Mouse (Mus musculus): Measurements from ENCODE around the gene Brk1. TPM values are rescaled to one million over a fixed set of nuclear protein-coding genes. Genes with fewer than 3 reads are reported as not detected.

Brk1 gene
- polyA plus RNA-seq, 1 experiment from 2014 or later: 230 TPM

GRCm38 (mm10) chr6:113649346-113650196 is 45.0 kb downstream of the Brk1 start:
- Histone ChIP-seq H3K4me3 (replicated peaks) (no peak overlapping the region), H3K9me3 (replicated peaks) (no peaks in the 10 kb centered on the region), H3K4me1 (no peaks in the 10 kb centered on the region), H3K9ac (no peak overlapping the region), H3K27ac (replicated peaks) (no peak overlapping the region), H3K36me3 (no peaks in the 10 kb centered on the region), H3K27me3 (no peaks in the 10 kb centered on the region), H3K4me2 (replicated peaks) (no peak overlapping the region)
- 79% methylated on average over 7 of the region's 7 CpGs for WGBS
- ATAC-seq (ENCODE audit: insufficient number of reproducible peaks, low FRiP score, low TSS enrichment, low read depth): no peak

GRCm38 (mm10) chr6:113650197-113650640 is 45.6 kb downstream of the Brk1 start:
- ATAC-seq (ENCODE audit: insufficient number of reproducible peaks, low FRiP score, low TSS enrichment, low read depth): no peak
- Histone ChIP-seq H3K4me1 (no peaks in the 10 kb centered on the region), H3K27me3 (no peaks in the 10 kb centered on the region)

GRCm38 (mm10) chr6:113651626-113652025 is 47.1 kb downstream of the Brk1 start:
- H3K9me3 ChIP-seq (replicated peaks): no peaks in the 10 kb centered on the region
- no peaks in the 10 kb centered on the region for H3K36me3 ChIP-seq
- WGBS: 59% methylated on average over 3 of the region's 3 CpGs
- H3K27ac ChIP-seq (replicated peaks): no peak overlapping the region
- no peak for ATAC-seq (ENCODE audit: insufficient number of reproducible peaks, low FRiP score, low TSS enrichment, low read depth)
- no peaks in the 10 kb centered on the region for H3K27me3 ChIP-seq
- H3K9ac ChIP-seq: no peak overlapping the region
- H3K4me2 ChIP-seq (replicated peaks): no peak overlapping the region
- H3K4me1 ChIP-seq: no peaks in the 10 kb centered on the region
- no peak overlapping the region for H3K4me3 ChIP-seq (replicated peaks)

More at GRCm38 (mm10) chr6:113650197-113650640, 45.6 kb downstream of the Brk1 start:
- Histone ChIP-seq H3K4me3 (replicated peaks) (no peak overlapping the region), H3K4me2 (replicated peaks) (no peak overlapping the region), H3K9me3 (replicated peaks) (no peaks in the 10 kb centered on the region), H3K36me3 (no peaks in the 10 kb centered on the region), H3K27ac (replicated peaks) (no peak overlapping the region), H3K9ac (no peak overlapping the region)
- 55% methylated on average over 4 of the region's 4 CpGs for WGBS

GRCm38 (mm10) chr6:113653551-113653950 is 49.0 kb downstream of the Brk1 start:
- Histone ChIP-seq H3K9ac (no peak overlapping the region), H3K27me3 (no peaks in the 10 kb centered on the region), H3K4me1 (no peaks in the 10 kb centered on the region), H3K27ac (replicated peaks) (no peak overlapping the region), H3K4me2 (replicated peaks) (no peak overlapping the region), H3K4me3 (replicated peaks) (no peak overlapping the region), H3K36me3 (no peaks in the 10 kb centered on the region), H3K9me3 (replicated peaks) (no peaks in the 10 kb centered on the region)
- 88% methylated on average over 7 of the region's 7 CpGs for WGBS
- ATAC-seq (ENCODE audit: insufficient number of reproducible peaks, low FRiP score, low TSS enrichment, low read depth): no peak

- Histone ChIP-seq H3K4me3 (replicated peaks) (no peak overlapping the region), H3K4me2 (replicated peaks) (no peak overlapping the region), H3K27me3 (no peaks in the 10 kb centered on the region), H3K9me3 (replicated peaks) (no peaks in the 10 kb centered on the region), H3K9ac (no peak overlapping the region), H3K4me1 (no peaks in the 10 kb centered on the region), H3K27ac (replicated peaks) (no peak overlapping the region), H3K36me3 (no peaks in the 10 kb centered on the region)
- 78% methylated on average over 8 of the region's 8 CpGs for WGBS
- no peak for ATAC-seq (ENCODE audit: insufficient number of reproducible peaks, low FRiP score, low TSS enrichment, low read depth)
Observed at GRCm38 (mm10) chr6:113654102-113654501, 49.5 kb downstream of the Brk1 start.

- Histone ChIP-seq H3K27ac (replicated peaks) (no peak overlapping the region), H3K4me1 (no peaks in the 10 kb centered on the region), H3K9ac (no peak overlapping the region), H3K4me2 (replicated peaks) (no peak overlapping the region), H3K4me3 (replicated peaks) (no peak overlapping the region), H3K36me3 (no peaks in the 10 kb centered on the region), H3K27me3 (no peaks in the 10 kb centered on the region), H3K9me3 (replicated peaks) (no peaks in the 10 kb centered on the region)
- 76% methylated on average over 16 of the region's 16 CpGs for WGBS
- ATAC-seq (ENCODE audit: insufficient number of reproducible peaks, low FRiP score, low TSS enrichment, low read depth): no peak
Observed at GRCm38 (mm10) chr6:113654753-113655397, 50.3 kb downstream of the Brk1 start.

GRCm38 (mm10) chr6:113655475-113655874 is 50.9 kb downstream of the Brk1 start:
- H3K4me3 ChIP-seq (replicated peaks): no peak overlapping the region
- H3K4me1 ChIP-seq: peaks cover 3% of the 10 kb centered on the region; the same call in 1 of the 2 replicates
- H3K9me3 ChIP-seq (replicated peaks): no peaks in the 10 kb centered on the region
- no peak overlapping the region for H3K9ac ChIP-seq
- 88% methylated on average over 3 of the region's 3 CpGs for WGBS
- H3K27me3 ChIP-seq: no peaks in the 10 kb centered on the region
- ATAC-seq (ENCODE audit: insufficient number of reproducible peaks, low FRiP score, low TSS enrichment, low read depth): no peak
- no peak overlapping the region for H3K27ac ChIP-seq (replicated peaks)
- no peaks in the 10 kb centered on the region for H3K36me3 ChIP-seq
- H3K4me2 ChIP-seq (replicated peaks): no peak overlapping the region

GRCm38 (mm10) chr6:113656847-113657246 is 52.3 kb downstream of the Brk1 start:
- Histone ChIP-seq H3K9ac (no peak overlapping the region), H3K4me2 (replicated peaks) (no peak overlapping the region), H3K4me1 (peaks cover 14% of the 10 kb centered on the region; the same call in 1 of the 2 replicates), H3K4me3 (replicated peaks) (no peak overlapping the region), H3K27ac (replicated peaks) (no peak overlapping the region), H3K27me3 (no peaks in the 10 kb centered on the region), H3K9me3 (replicated peaks) (no peaks in the 10 kb centered on the region), H3K36me3 (no peaks in the 10 kb centered on the region)
- WGBS: 72% methylated on average over 6 of the region's 6 CpGs
- ATAC-seq (ENCODE audit: insufficient number of reproducible peaks, low FRiP score, low TSS enrichment, low read depth): no peak

GRCm38 (mm10) chr6:113658226-113658625 is 53.7 kb downstream of the Brk1 start:
- Histone ChIP-seq H3K27ac (replicated peaks) (no peak overlapping the region), H3K9me3 (replicated peaks) (no peaks in the 10 kb centered on the region), H3K4me2 (replicated peaks) (no peak overlapping the region), H3K36me3 (no peaks in the 10 kb centered on the region), H3K27me3 (no peaks in the 10 kb centered on the region), H3K9ac (no peak overlapping the region), H3K4me1 (peaks cover 17% of the 10 kb centered on the region; the same call in 1 of the 2 replicates), H3K4me3 (replicated peaks) (no peak overlapping the region)
- no peak for ATAC-seq (ENCODE audit: insufficient number of reproducible peaks, low FRiP score, low TSS enrichment, low read depth)
- WGBS: 61% methylated on average over 3 of the region's 3 CpGs

- ATAC-seq (ENCODE audit: insufficient number of reproducible peaks, low FRiP score, low TSS enrichment, low read depth): no peak
- 55% methylated on average over 8 of the region's 8 CpGs for WGBS
- H3K27me3 ChIP-seq: no peaks in the 10 kb centered on the region
- peak overlapping the region; percentile 25; the same call in 1 of the 2 replicates for H3K27ac ChIP-seq (replicated peaks)
- peaks cover 17% of the 10 kb centered on the region; the same call in 1 of the 2 replicates for H3K4me1 ChIP-seq
- no peak overlapping the region for H3K9ac ChIP-seq
- no peaks in the 10 kb centered on the region for H3K36me3 ChIP-seq
- H3K4me2 ChIP-seq (replicated peaks): no peak overlapping the region
- no peak overlapping the region for H3K4me3 ChIP-seq (replicated peaks)
- H3K9me3 ChIP-seq (replicated peaks): no peaks in the 10 kb centered on the region
Observed at GRCm38 (mm10) chr6:113659648-113660491, 55.3 kb downstream of the Brk1 start.

All from embryonic facial prominence, embryonic 15.5 days (tissue).